Mouse (Mus musculus): ENCODE measurements around the gene Rmnd5a. TPM values are rescaled to one million over a fixed set of nuclear protein-coding genes. Genes with fewer than 3 reads are reported as not detected.
"Not testable (repeated sequence)": the region's sequence is repeated elsewhere in the genome, so short reads cannot be mapped to it uniquely, and the experiment has no call there.

Gene Rmnd5a
- polyA plus RNA-seq, 1 experiment from 2014 or later: 9.7 TPM

DNA sequence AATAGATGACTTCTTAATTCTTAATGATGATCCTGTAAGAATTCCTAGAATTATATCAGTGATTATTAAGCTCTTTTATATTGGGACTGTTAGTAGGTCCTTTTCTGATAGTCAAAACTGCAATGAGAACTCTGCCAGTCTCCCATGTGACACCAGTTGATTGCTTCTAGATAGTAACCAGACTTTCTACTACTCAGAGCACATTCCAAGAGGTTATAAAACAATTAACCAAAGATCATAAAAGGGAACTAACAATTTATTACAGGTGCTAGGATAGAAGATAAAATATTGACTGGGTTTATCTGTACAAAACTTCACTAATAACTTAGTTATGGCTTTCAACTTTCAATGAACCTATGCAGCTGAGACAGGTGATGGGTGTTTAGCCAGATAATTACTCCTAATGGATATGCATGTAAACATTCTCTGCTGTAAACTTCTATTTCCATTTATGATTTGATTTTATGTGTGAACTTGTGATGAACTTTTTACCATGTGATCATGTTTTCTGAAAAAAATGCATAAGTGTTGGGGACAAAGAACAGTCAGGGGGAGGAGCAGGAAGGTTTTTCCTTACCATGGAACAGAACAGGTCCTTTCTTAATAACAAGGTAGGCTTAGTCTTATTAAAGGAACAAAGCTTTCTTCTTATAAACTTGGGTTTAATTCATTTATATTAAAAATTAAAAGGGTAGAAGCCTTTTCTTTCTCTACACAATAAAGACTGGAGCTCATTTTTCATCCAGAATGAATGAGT, 13.7 kb upstream of the Rmnd5a start:
- H3K9me3 ChIP-seq (ENCODE audit: control insufficient read depth, low read length); H3K4me3 ChIP-seq (ENCODE audit: low read depth, low read length); H3K4me2 ChIP-seq (ENCODE audit: low read depth); H3K9ac ChIP-seq (ENCODE audit: low read length); DNase-seq (ENCODE audit: low spot score); H3K4me1 ChIP-seq (ENCODE audit: control insufficient read depth, insufficient read depth, low read length); H3K36me3 ChIP-seq (ENCODE audit: control insufficient read depth, insufficient read depth, low read length); ATAC-seq (ENCODE audit: insufficient read depth, low FRiP score, low TSS enrichment); H3K27me3 ChIP-seq (ENCODE audit: control insufficient read depth, insufficient read depth, low read length); H3K27ac ChIP-seq (ENCODE audit: low read depth, low read length): not testable (repeated sequence)

DNA sequence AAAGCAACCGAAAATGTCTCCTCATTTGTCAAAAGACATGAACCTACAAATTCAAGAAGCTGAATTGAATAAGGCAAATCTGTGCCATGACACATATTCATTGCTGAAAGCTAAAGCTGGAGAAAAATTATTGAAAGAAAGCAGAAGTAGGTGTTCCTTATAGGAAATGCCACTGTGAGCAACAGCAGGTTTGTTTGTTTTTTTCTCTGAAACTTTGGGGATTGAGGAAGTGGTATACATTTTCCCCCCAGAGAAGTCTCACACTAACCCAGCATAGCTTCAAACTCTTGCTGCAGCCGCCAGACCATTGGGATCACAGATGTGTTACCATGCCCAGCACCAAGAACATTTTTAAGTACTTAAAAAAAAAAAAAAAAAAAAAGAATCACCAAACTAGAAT, 12.4 kb upstream of the Rmnd5a start:
- H3K27ac ChIP-seq (ENCODE audit: low read depth, low read length): no peak overlapping the region
- H3K9ac ChIP-seq (ENCODE audit: low read length): no peak overlapping the region
- H3K36me3 ChIP-seq (ENCODE audit: control insufficient read depth, insufficient read depth, low read length): no peaks in the 10 kb centered on the region
- H3K4me3 ChIP-seq (ENCODE audit: low read depth, low read length): no peak overlapping the region
- 88% methylated on average over 2 of the region's 2 CpGs for WGBS
- no peak overlapping the region for H3K4me2 ChIP-seq (ENCODE audit: low read depth)
- no peaks in the 10 kb centered on the region for H3K9me3 ChIP-seq (ENCODE audit: control insufficient read depth, low read length)
- DNase-seq (ENCODE audit: low spot score): no peak
- ATAC-seq (ENCODE audit: insufficient read depth, low FRiP score, low TSS enrichment): no peak
- H3K27me3 ChIP-seq (ENCODE audit: control insufficient read depth, insufficient read depth, low read length): no peaks in the 10 kb centered on the region
- no peaks in the 10 kb centered on the region for H3K4me1 ChIP-seq (ENCODE audit: control insufficient read depth, insufficient read depth, low read length)

- H3K4me1 ChIP-seq (ENCODE audit: control insufficient read depth, insufficient read depth, low read length): no peaks in the 10 kb centered on the region; the same call in 1 of the 2 replicates
- H3K9me3 ChIP-seq (ENCODE audit: control insufficient read depth, low read length): no peaks in the 10 kb centered on the region
- no peaks in the 10 kb centered on the region for H3K27me3 ChIP-seq (ENCODE audit: control insufficient read depth, insufficient read depth, low read length)
- H3K9ac ChIP-seq (ENCODE audit: low read length): no peak overlapping the region
- 83% methylated on average over 6 of the region's 6 CpGs for WGBS
- no peak for DNase-seq (ENCODE audit: low spot score)
- H3K27ac ChIP-seq (ENCODE audit: low read depth, low read length): no peak overlapping the region
- no peak for ATAC-seq (ENCODE audit: insufficient read depth, low FRiP score, low TSS enrichment)
- H3K36me3 ChIP-seq (ENCODE audit: control insufficient read depth, insufficient read depth, low read length): no peaks in the 10 kb centered on the region
- no peak overlapping the region for H3K4me2 ChIP-seq (ENCODE audit: low read depth)
- no peak overlapping the region for H3K4me3 ChIP-seq (ENCODE audit: low read depth, low read length)
Observed at GRCm38 (mm10) chr6:71445560-71445959, 5.1 kb upstream of the Rmnd5a start.

DNA sequence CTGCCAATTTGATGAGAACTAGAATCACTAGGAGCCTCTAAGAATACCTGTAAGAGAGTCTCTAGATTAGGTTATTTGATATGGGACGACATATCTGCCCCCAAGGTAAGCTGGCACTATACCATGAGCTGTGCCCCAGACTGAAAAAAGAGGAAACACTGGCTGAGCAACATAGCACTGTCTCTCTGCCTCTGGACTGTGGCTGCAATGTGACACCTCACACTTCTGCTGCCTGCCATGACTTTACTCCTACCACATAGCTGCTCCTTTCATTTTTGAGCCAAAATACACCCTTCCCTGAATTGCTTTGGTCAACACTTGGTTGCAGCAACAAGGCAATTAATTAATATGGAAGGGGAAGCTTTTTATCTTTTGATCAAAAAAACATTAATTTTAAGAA, 4.3 kb upstream of the Rmnd5a start:
- Histone ChIP-seq H3K9me3 (ENCODE audit: control insufficient read depth, low read length) (no peaks in the 10 kb centered on the region), H3K4me2 (ENCODE audit: low read depth) (no peak overlapping the region), H3K9ac (ENCODE audit: low read length) (no peak overlapping the region), H3K4me3 (ENCODE audit: low read depth, low read length) (no peak overlapping the region), H3K27ac (ENCODE audit: low read depth, low read length) (no peak overlapping the region), H3K27me3 (ENCODE audit: control insufficient read depth, insufficient read depth, low read length) (no peaks in the 10 kb centered on the region), H3K4me1 (ENCODE audit: control insufficient read depth, insufficient read depth, low read length) (no peaks in the 10 kb centered on the region; the same call in 1 of the 2 replicates), H3K36me3 (ENCODE audit: control insufficient read depth, insufficient read depth, low read length) (no peaks in the 10 kb centered on the region)
- ATAC-seq (ENCODE audit: insufficient read depth, low FRiP score, low TSS enrichment) (no peak), DNase-seq (ENCODE audit: low spot score) (no peak)
- 65% methylated on average over 1 of the region's 1 CpGs for WGBS

DNA sequence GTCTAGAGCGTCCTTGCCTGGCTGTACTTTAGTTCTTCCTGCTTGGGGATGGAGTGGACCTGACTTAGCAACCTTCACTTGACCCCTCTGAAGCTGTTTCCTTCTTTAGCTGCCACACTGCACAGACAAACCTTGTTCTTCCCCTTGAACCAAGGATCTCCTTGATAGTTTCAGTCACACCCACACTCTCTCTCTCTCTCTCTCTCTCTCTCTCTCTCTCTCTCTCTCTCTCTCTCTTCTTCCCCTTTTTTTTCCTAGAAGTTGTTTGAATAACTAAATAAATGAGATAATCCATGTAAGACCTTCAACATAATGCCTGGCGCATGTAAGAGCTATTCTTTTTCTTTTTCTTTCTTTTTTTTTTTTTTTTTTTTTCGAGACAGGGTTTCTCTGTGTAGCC, 1.7 kb upstream of the Rmnd5a start:
- Histone ChIP-seq H3K9ac (ENCODE audit: low read length) (no peak overlapping the region), H3K9me3 (ENCODE audit: control insufficient read depth, low read length) (no peaks in the 10 kb centered on the region), H3K4me3 (ENCODE audit: low read depth, low read length) (no peak overlapping the region), H3K27ac (ENCODE audit: low read depth, low read length) (no peak overlapping the region), H3K4me2 (ENCODE audit: low read depth) (no peak overlapping the region), H3K27me3 (ENCODE audit: control insufficient read depth, insufficient read depth, low read length) (no peaks in the 10 kb centered on the region), H3K4me1 (ENCODE audit: control insufficient read depth, insufficient read depth, low read length) (peaks cover 9% of the 10 kb centered on the region; the same call in 1 of the 2 replicates), H3K36me3 (ENCODE audit: control insufficient read depth, insufficient read depth, low read length) (no peaks in the 10 kb centered on the region)
- 69% methylated on average over 3 of the region's 3 CpGs for WGBS
- no peak for ATAC-seq (ENCODE audit: insufficient read depth, low FRiP score, low TSS enrichment)
- DNase-seq (ENCODE audit: low spot score): no peak

- no peaks in the 10 kb centered on the region for H3K36me3 ChIP-seq (ENCODE audit: control insufficient read depth, insufficient read depth, low read length)
- H3K4me1 ChIP-seq (ENCODE audit: control insufficient read depth, insufficient read depth, low read length): peaks cover 13% of the 10 kb centered on the region; the same call in 1 of the 2 replicates
- H3K4me2 ChIP-seq (ENCODE audit: low read depth): peak overlapping the region; percentile 96
- ATAC-seq (ENCODE audit: insufficient read depth, low FRiP score, low TSS enrichment) (peak; percentile 10), DNase-seq (ENCODE audit: low spot score) (no peak)
- H3K27ac ChIP-seq (ENCODE audit: low read depth, low read length): peak overlapping the region; percentile 97
- no peaks in the 10 kb centered on the region for H3K27me3 ChIP-seq (ENCODE audit: control insufficient read depth, insufficient read depth, low read length)
- H3K4me3 ChIP-seq (ENCODE audit: low read depth, low read length): peak overlapping the region; percentile 95
- peak overlapping the region; percentile 84 for H3K9ac ChIP-seq (ENCODE audit: low read length)
- 4% methylated on average over 12 of the region's 12 CpGs for WGBS
- no peaks in the 10 kb centered on the region for H3K9me3 ChIP-seq (ENCODE audit: control insufficient read depth, low read length)
Observed at GRCm38 (mm10) chr6:71441251-71441580, 779 bp upstream of the Rmnd5a start.

GRCm38 (mm10) chr6:71440217-71440491, 283 bp downstream of the Rmnd5a start:
- WGBS: 0% methylated on average over 6 of the region's 47 CpGs
- no peak; the same call in 1 of the 2 replicates for ATAC-seq (ENCODE audit: insufficient read depth, low FRiP score, low TSS enrichment)
- Histone ChIP-seq H3K4me1 (ENCODE audit: control insufficient read depth, insufficient read depth, low read length) (peaks cover 13% of the 10 kb centered on the region; the same call in 1 of the 2 replicates), H3K9me3 (ENCODE audit: control insufficient read depth, low read length) (no peaks in the 10 kb centered on the region), H3K4me2 (ENCODE audit: low read depth) (peak overlapping the region; percentile 71), H3K4me3 (ENCODE audit: low read depth, low read length) (peak overlapping the region; percentile 95), H3K36me3 (ENCODE audit: control insufficient read depth, insufficient read depth, low read length) (no peaks in the 10 kb centered on the region), H3K9ac (ENCODE audit: low read length) (peak overlapping the region; percentile 93), H3K27ac (ENCODE audit: low read depth, low read length) (peak overlapping the region; percentile 97), H3K27me3 (ENCODE audit: control insufficient read depth, insufficient read depth, low read length) (no peaks in the 10 kb centered on the region)
- no peak for DNase-seq (ENCODE audit: low spot score)

GRCm38 (mm10) chr6:71439506-71440216, 776 bp downstream of the Rmnd5a start:
- H3K27ac ChIP-seq (ENCODE audit: low read depth, low read length): peak overlapping the region; percentile 97
- H3K9ac ChIP-seq (ENCODE audit: low read length): peak overlapping the region; percentile 93
- no peaks in the 10 kb centered on the region for H3K36me3 ChIP-seq (ENCODE audit: control insufficient read depth, insufficient read depth, low read length)
- H3K9me3 ChIP-seq (ENCODE audit: control insufficient read depth, low read length): no peaks in the 10 kb centered on the region
- H3K4me1 ChIP-seq (ENCODE audit: control insufficient read depth, insufficient read depth, low read length): peaks cover 13% of the 10 kb centered on the region; the same call in 1 of the 2 replicates
- WGBS: under 1% methylated on average over 60 of the region's 62 CpGs
- no peaks in the 10 kb centered on the region for H3K27me3 ChIP-seq (ENCODE audit: control insufficient read depth, insufficient read depth, low read length)
- peak; percentile 54 for ATAC-seq (ENCODE audit: insufficient read depth, low FRiP score, low TSS enrichment)
- peak overlapping the region; percentile 71 for H3K4me2 ChIP-seq (ENCODE audit: low read depth)
- peak; percentile 58 for DNase-seq (ENCODE audit: low spot score)
- H3K4me3 ChIP-seq (ENCODE audit: low read depth, low read length): peak overlapping the region; percentile 95

- H3K4me3 ChIP-seq (ENCODE audit: low read depth, low read length): no peak overlapping the region
- H3K27ac ChIP-seq (ENCODE audit: low read depth, low read length): no peak overlapping the region
- no peak for ATAC-seq (ENCODE audit: insufficient read depth, low FRiP score, low TSS enrichment)
- peaks cover 13% of the 10 kb centered on the region; the same call in 1 of the 2 replicates for H3K4me1 ChIP-seq (ENCODE audit: control insufficient read depth, insufficient read depth, low read length)
- no peaks in the 10 kb centered on the region for H3K9me3 ChIP-seq (ENCODE audit: control insufficient read depth, low read length)
- no peak overlapping the region for H3K9ac ChIP-seq (ENCODE audit: low read length)
- 62% methylated on average over 1 of the region's 1 CpGs for WGBS
- H3K4me2 ChIP-seq (ENCODE audit: low read depth): no peak overlapping the region
- H3K27me3 ChIP-seq (ENCODE audit: control insufficient read depth, insufficient read depth, low read length): no peaks in the 10 kb centered on the region
- no peaks in the 10 kb centered on the region for H3K36me3 ChIP-seq (ENCODE audit: control insufficient read depth, insufficient read depth, low read length)
- no peak for DNase-seq (ENCODE audit: low spot score)
Observed at GRCm38 (mm10) chr6:71438070-71438469, 2.4 kb downstream of the Rmnd5a start.
